Mouse (Mus musculus): ENCODE data around the gene Shb. TPM values are rescaled to one million over a fixed set of nuclear protein-coding genes. Genes with fewer than 3 reads are reported as not detected.

Gene Shb
- total RNA-seq, 2 experiments from 2014 or later = 13.1 to 18.7 TPM

- intact Hi-C loops (cut with DNase I) = no loop called here
- DNase-seq (ENCODE audit: extremely low spot score in 1 of 2, low spot score in 2 of 2) = no peak
Observed at GRCm38 (mm10) chr4:45442237-45442636, 90.0 kb downstream of the Shb start.

GRCm38 (mm10) chr4:45441778-45442177 lies 90.5 kb downstream of the Shb start:
- intact Hi-C loops (cut with DNase I) = no loop called here
- DNase-seq (ENCODE audit: extremely low spot score in 1 of 2, low spot score in 2 of 2) = no peak

- intact Hi-C loops (cut with DNase I) = loop anchor here (5.0 kb wide), 1 partner anchor 88 kb away; no protein-coding TSS in a partner anchor
Observed at GRCm38 (mm10) chr4:45439281-45439680, 93.0 kb downstream of the Shb start.

GRCm38 (mm10) chr4:45437010-45437409 lies 95.3 kb downstream of the Shb start:
- intact Hi-C loops (cut with DNase I) = loop anchor here (5.0 kb wide), 1 partner anchor 90 kb away; no protein-coding TSS in a partner anchor

More at GRCm38 (mm10) chr4:45439281-45439680, 93.0 kb downstream of the Shb start:
- DNase-seq (ENCODE audit: extremely low spot score in 1 of 2, low spot score in 2 of 2) = no peak

GRCm38 (mm10) chr4:45436383-45436913 lies 95.8 kb downstream of the Shb start:
- no peak for DNase-seq (ENCODE audit: extremely low spot score in 1 of 2, low spot score in 2 of 2)
- intact Hi-C loops (cut with DNase I) = loop anchor here (5.0 kb wide), 1 partner anchor 91 kb away; no protein-coding TSS in a partner anchor

More at GRCm38 (mm10) chr4:45437010-45437409, 95.3 kb downstream of the Shb start:
- no peak for DNase-seq (ENCODE audit: extremely low spot score in 1 of 2, low spot score in 2 of 2)

GRCm38 (mm10) chr4:45435899-45436298 lies 96.4 kb downstream of the Shb start:
- intact Hi-C loops (cut with DNase I) = loop anchor here (5.0 kb wide), 1 partner anchor 91 kb away; no protein-coding TSS in a partner anchor
- no peak for DNase-seq (ENCODE audit: extremely low spot score in 1 of 2, low spot score in 2 of 2)

GRCm38 (mm10) chr4:45434681-45435080 lies 97.6 kb downstream of the Shb start:
- intact Hi-C loops (cut with DNase I) = loop anchor here (5.0 kb wide), 1 partner anchor 93 kb away; no protein-coding TSS in a partner anchor

GRCm38 (mm10) chr4:45434071-45434470 lies 98.2 kb downstream of the Shb start:
- DNase-seq (ENCODE audit: extremely low spot score in 1 of 2, low spot score in 2 of 2) = no peak
- intact Hi-C loops (cut with DNase I) = no loop called here

More at GRCm38 (mm10) chr4:45434681-45435080, 97.6 kb downstream of the Shb start:
- no peak for DNase-seq (ENCODE audit: extremely low spot score in 1 of 2, low spot score in 2 of 2)

- DNase-seq (ENCODE audit: extremely low spot score in 1 of 2, low spot score in 2 of 2) = no peak
- intact Hi-C loops (cut with DNase I) = no loop called here
Observed at GRCm38 (mm10) chr4:45431806-45432205, 100.5 kb downstream of the Shb start.

- intact Hi-C loops (cut with DNase I) = no loop called here
Observed at GRCm38 (mm10) chr4:45431316-45431715, 101.0 kb downstream of the Shb start.

GRCm38 (mm10) chr4:45429451-45429850 lies 102.8 kb downstream of the Shb start:
- intact Hi-C loops (cut with DNase I) = loop anchor here (10.0 kb wide), 1 partner anchor 695 kb away; no protein-coding TSS in a partner anchor
- DNase-seq (ENCODE audit: extremely low spot score in 1 of 2, low spot score in 2 of 2) = no peak

More at GRCm38 (mm10) chr4:45431316-45431715, 101.0 kb downstream of the Shb start:
- no peak for DNase-seq (ENCODE audit: extremely low spot score in 1 of 2, low spot score in 2 of 2)

- DNase-seq (ENCODE audit: extremely low spot score in 1 of 2, low spot score in 2 of 2) = peak in 1 of 2 experiments; percentile 51
Observed at GRCm38 (mm10) chr4:45426724-45427457, 105.4 kb downstream of the Shb start.

GRCm38 (mm10) chr4:45423406-45423805 lies 108.9 kb downstream of the Shb start:
- intact Hi-C loops (cut with DNase I) = loop anchor here (5.0 to 10.0 kb wide), 3 partner anchors 104 to 701 kb away; no protein-coding TSS in a partner anchor
- no peak for DNase-seq (ENCODE audit: extremely low spot score in 1 of 2, low spot score in 2 of 2)

More at GRCm38 (mm10) chr4:45426724-45427457, 105.4 kb downstream of the Shb start:
- intact Hi-C loops (cut with DNase I) = loop anchor here (10.0 kb wide), 1 partner anchor 698 kb away; no protein-coding TSS in a partner anchor

GRCm38 (mm10) chr4:45422640-45423039 lies 109.6 kb downstream of the Shb start:
- no peak for DNase-seq (ENCODE audit: extremely low spot score in 1 of 2, low spot score in 2 of 2)
- intact Hi-C loops (cut with DNase I) = loop anchor here (5.0 to 10.0 kb wide), 3 partner anchors 105 to 702 kb away; no protein-coding TSS in a partner anchor

- intact Hi-C loops (cut with DNase I) = loop anchor here (5.0 to 10.0 kb wide), 3 partner anchors 106 to 703 kb away; no protein-coding TSS in a partner anchor
- no peak for DNase-seq (ENCODE audit: extremely low spot score in 1 of 2, low spot score in 2 of 2)
Observed at GRCm38 (mm10) chr4:45421519-45422260, 110.6 kb downstream of the Shb start.

GRCm38 (mm10) chr4:45420733-45421132 lies 111.5 kb downstream of the Shb start:
- no peak for DNase-seq (ENCODE audit: extremely low spot score in 1 of 2, low spot score in 2 of 2)

GRCm38 (mm10) chr4:45419051-45419450 lies 113.2 kb downstream of the Shb start:
- intact Hi-C loops (cut with DNase I) = loop anchor here (5.0 kb wide), 1 partner anchor 428 kb away; the partner anchor contains the start of gene Stra6l
- DNase-seq (ENCODE audit: extremely low spot score in 1 of 2, low spot score in 2 of 2) = no peak

More at GRCm38 (mm10) chr4:45420733-45421132, 111.5 kb downstream of the Shb start:
- intact Hi-C loops (cut with DNase I) = loop anchor here (5.0 to 10.0 kb wide), 3 partner anchors 107 to 704 kb away; no protein-coding TSS in a partner anchor

GRCm38 (mm10) chr4:45418229-45418950 lies 113.9 kb downstream of the Shb start:
- peak; percentile 30 to 62 for DNase-seq (ENCODE audit: extremely low spot score in 1 of 2, low spot score in 2 of 2)
- intact Hi-C loops (cut with DNase I) = loop anchor here (5.0 kb wide), 1 partner anchor 429 kb away; the partner anchor contains the start of gene Stra6l
